Mouse (Mus musculus): Measurements from ENCODE around the gene Ptrhd1. TPM values are rescaled to one million over a fixed set of nuclear protein-coding genes. Genes with fewer than 3 reads are reported as not detected.

The Ptrhd1 gene
- polyA plus RNA-seq (2015; fragmentation: Nextera tagmentation; extraction: Ambion mirVana): 5.5 and 5.6 TPM in 2 replicates

- peaks cover 7% of the 10 kb centered on the region; the same call in 1 of the 2 replicates for H3K36me3 ChIP-seq
- ATAC-seq (replicated peaks): peak; percentile 99
- H3K9ac ChIP-seq (replicated peaks): peak within 1 kb of the TSS; percentile 78
- peak within 1 kb of the TSS; percentile 62 for H3K4me3 ChIP-seq
- H3K27me3 ChIP-seq: no peaks in the 10 kb centered on the region
- H3K27ac ChIP-seq (replicated peaks): peak within 1 kb of the TSS; percentile 97
- H3K4me2 ChIP-seq (replicated peaks): peak within 1 kb of the TSS; percentile 77
- H3K9me3 ChIP-seq: no peaks in the 10 kb centered on the region
- peaks cover 16% of the 10 kb centered on the region for H3K4me1 ChIP-seq
- WGBS: under 1% methylated on average over 50 of the region's 50 CpGs
Measured at GRCm38 (mm10) chr12:4233572-4234508, at the start of gene Ptrhd1, which contains the start of gene Cenpo. Gene Ptrhd1, plus strand, starts transcription at chr12:4234027. Gene Cenpo, minus strand, starts transcription at chr12:4234294.

GRCm38 (mm10) chr12:4184648-4185047, 49.2 kb upstream of the Ptrhd1 start:
- no peak overlapping the region for H3K4me3 ChIP-seq
- WGBS: 87% methylated on average over 2 of the region's 2 CpGs
- no peak for ATAC-seq (replicated peaks)
- no peaks in the 10 kb centered on the region for H3K27me3 ChIP-seq
- no peaks in the 10 kb centered on the region for H3K9me3 ChIP-seq
- no peak overlapping the region for H3K27ac ChIP-seq (replicated peaks)
- H3K4me2 ChIP-seq (replicated peaks): no peak overlapping the region
- H3K9ac ChIP-seq (replicated peaks): no peak overlapping the region
- no peaks in the 10 kb centered on the region for H3K4me1 ChIP-seq
- H3K36me3 ChIP-seq: no peaks in the 10 kb centered on the region

- no peak overlapping the region for H3K4me3 ChIP-seq
- 0 out of 2 replicates have a peak overlapping the region, but pooled peaks have one; percentile 12 for H3K27ac ChIP-seq (replicated peaks)
- H3K36me3 ChIP-seq: no peaks in the 10 kb centered on the region
- WGBS: 29% methylated on average over 13 of the region's 14 CpGs
- no peaks in the 10 kb centered on the region for H3K4me1 ChIP-seq
- peak; percentile 67 for ATAC-seq (replicated peaks)
- H3K4me2 ChIP-seq (replicated peaks): no peak overlapping the region
- H3K9ac ChIP-seq (replicated peaks): no peak overlapping the region
- H3K9me3 ChIP-seq: no peaks in the 10 kb centered on the region
- no peaks in the 10 kb centered on the region for H3K27me3 ChIP-seq
Measured at GRCm38 (mm10) chr12:4188171-4189059, 45.4 kb upstream of the Ptrhd1 start.

- Histone ChIP-seq H3K36me3 (no peaks in the 10 kb centered on the region), H3K4me3 (no peak overlapping the region), H3K9me3 (no peaks in the 10 kb centered on the region), H3K27ac (replicated peaks) (no peak overlapping the region), H3K4me2 (replicated peaks) (no peak overlapping the region), H3K27me3 (no peaks in the 10 kb centered on the region), H3K9ac (replicated peaks) (no peak overlapping the region), H3K4me1 (no peaks in the 10 kb centered on the region)
- no peak for ATAC-seq (replicated peaks)
- WGBS: 32% methylated on average over 5 of the region's 5 CpGs
Measured at GRCm38 (mm10) chr12:4189060-4189447, 44.8 kb upstream of the Ptrhd1 start.

- Histone ChIP-seq H3K27ac (replicated peaks) (no peak overlapping the region), H3K4me2 (replicated peaks) (no peak overlapping the region), H3K27me3 (no peaks in the 10 kb centered on the region), H3K9me3 (no peaks in the 10 kb centered on the region), H3K9ac (replicated peaks) (no peak overlapping the region), H3K4me3 (no peak overlapping the region), H3K4me1 (no peaks in the 10 kb centered on the region), H3K36me3 (peaks cover 7% of the 10 kb centered on the region; the same call in 1 of the 2 replicates)
- WGBS: 82% methylated on average over 6 of the region's 6 CpGs
- no peak for ATAC-seq (replicated peaks)
Measured at GRCm38 (mm10) chr12:4192514-4192913, 41.3 kb upstream of the Ptrhd1 start.

- H3K9me3 ChIP-seq: no peaks in the 10 kb centered on the region
- no peaks in the 10 kb centered on the region for H3K27me3 ChIP-seq
- peaks cover 9% of the 10 kb centered on the region; the same call in 1 of the 2 replicates for H3K36me3 ChIP-seq
- no peak for ATAC-seq (replicated peaks)
- H3K27ac ChIP-seq (replicated peaks): no peak overlapping the region
- no peaks in the 10 kb centered on the region for H3K4me1 ChIP-seq
- H3K9ac ChIP-seq (replicated peaks): no peak overlapping the region
- no peak overlapping the region for H3K4me3 ChIP-seq
- WGBS: 62% methylated on average over 10 of the region's 10 CpGs
- no peak overlapping the region for H3K4me2 ChIP-seq (replicated peaks)
Measured at GRCm38 (mm10) chr12:4193025-4193740, 40.6 kb upstream of the Ptrhd1 start.

GRCm38 (mm10) chr12:4194643-4195042, 39.2 kb upstream of the Ptrhd1 start:
- Histone ChIP-seq H3K27ac (replicated peaks) (no peak overlapping the region), H3K4me3 (no peak overlapping the region), H3K4me1 (no peaks in the 10 kb centered on the region), H3K9me3 (no peaks in the 10 kb centered on the region), H3K27me3 (no peaks in the 10 kb centered on the region), H3K4me2 (replicated peaks) (no peak overlapping the region), H3K36me3 (peaks cover 12% of the 10 kb centered on the region; the same call in 1 of the 2 replicates), H3K9ac (replicated peaks) (no peak overlapping the region)
- WGBS: 93% methylated on average over 14 of the region's 14 CpGs
- ATAC-seq (replicated peaks): no peak

- Histone ChIP-seq H3K36me3 (peaks cover 20% of the 10 kb centered on the region; the same call in 1 of the 2 replicates), H3K9ac (replicated peaks) (no peak overlapping the region), H3K4me3 (no peak overlapping the region), H3K27ac (replicated peaks) (no peak overlapping the region), H3K4me2 (replicated peaks) (no peak overlapping the region), H3K9me3 (no peaks in the 10 kb centered on the region), H3K4me1 (no peaks in the 10 kb centered on the region), H3K27me3 (no peaks in the 10 kb centered on the region)
- 89% methylated on average over 4 of the region's 4 CpGs for WGBS
- ATAC-seq (replicated peaks): no peak
Measured at GRCm38 (mm10) chr12:4198702-4199101, 35.1 kb upstream of the Ptrhd1 start.

GRCm38 (mm10) chr12:4199271-4199670, 34.6 kb upstream of the Ptrhd1 start:
- 97% methylated on average over 11 of the region's 11 CpGs for WGBS
- Histone ChIP-seq H3K9me3 (no peaks in the 10 kb centered on the region), H3K27ac (replicated peaks) (no peak overlapping the region), H3K4me2 (replicated peaks) (no peak overlapping the region), H3K4me1 (no peaks in the 10 kb centered on the region), H3K4me3 (no peak overlapping the region), H3K9ac (replicated peaks) (no peak overlapping the region), H3K27me3 (no peaks in the 10 kb centered on the region), H3K36me3 (peaks cover 20% of the 10 kb centered on the region; the same call in 1 of the 2 replicates)
- no peak for ATAC-seq (replicated peaks)

- no peaks in the 10 kb centered on the region for H3K9me3 ChIP-seq
- H3K4me3 ChIP-seq: no peak overlapping the region
- H3K36me3 ChIP-seq: peaks cover 28% of the 10 kb centered on the region; the same call in 1 of the 2 replicates
- no peaks in the 10 kb centered on the region for H3K27me3 ChIP-seq
- no peak for ATAC-seq (replicated peaks)
- no peaks in the 10 kb centered on the region for H3K4me1 ChIP-seq
- H3K9ac ChIP-seq (replicated peaks): no peak overlapping the region
- H3K4me2 ChIP-seq (replicated peaks): no peak overlapping the region
- no peak overlapping the region for H3K27ac ChIP-seq (replicated peaks)
- WGBS: 89% methylated on average over 13 of the region's 13 CpGs
Measured at GRCm38 (mm10) chr12:4201454-4202200, 32.2 kb upstream of the Ptrhd1 start.

GRCm38 (mm10) chr12:4202206-4202605, 31.6 kb upstream of the Ptrhd1 start:
- H3K4me3 ChIP-seq: no peak overlapping the region
- H3K36me3 ChIP-seq: peaks cover 28% of the 10 kb centered on the region; the same call in 1 of the 2 replicates
- no peak overlapping the region for H3K27ac ChIP-seq (replicated peaks)
- H3K27me3 ChIP-seq: no peaks in the 10 kb centered on the region
- H3K9ac ChIP-seq (replicated peaks): no peak overlapping the region
- H3K4me1 ChIP-seq: no peaks in the 10 kb centered on the region
- no peak for ATAC-seq (replicated peaks)
- no peaks in the 10 kb centered on the region for H3K9me3 ChIP-seq
- 89% methylated on average over 4 of the region's 4 CpGs for WGBS
- H3K4me2 ChIP-seq (replicated peaks): no peak overlapping the region

All from forebrain, embryonic 15.5 days (tissue).